Mouse (Mus musculus) megakaryocyte progenitor cell, adult 5-6 weeks (primary cell): ENCODE measurements at regions not wholly inside any gene's neighbourhood (a gene's known extent, or its start where the extent isn't known, plus 50 kb on each side); places are given as distances from the start of the nearest gene placed in this dataset.
A peak's percentile ranks its signal among the peaks of the same experiment; 100 is the strongest.

Experiments
- ATAC-seq: replicated peaks from 2 replicates; pipeline ENCODE4 v1.8.0; 2016; ENCODE audit warnings: mild to moderate bottlenecking, moderate TSS enrichment, inconsistent platforms; ENCODE audit not compliant: poor library complexity

GRCm38 (mm10) chr2:167823044-167823443 lies 108.8 kb upstream of the Ptpn1 start:
- ATAC-seq: peak; percentile 65

- no peak for ATAC-seq
Observed at GRCm38 (mm10) chr2:167821186-167821585, 110.7 kb upstream of the Ptpn1 start.

DNA sequence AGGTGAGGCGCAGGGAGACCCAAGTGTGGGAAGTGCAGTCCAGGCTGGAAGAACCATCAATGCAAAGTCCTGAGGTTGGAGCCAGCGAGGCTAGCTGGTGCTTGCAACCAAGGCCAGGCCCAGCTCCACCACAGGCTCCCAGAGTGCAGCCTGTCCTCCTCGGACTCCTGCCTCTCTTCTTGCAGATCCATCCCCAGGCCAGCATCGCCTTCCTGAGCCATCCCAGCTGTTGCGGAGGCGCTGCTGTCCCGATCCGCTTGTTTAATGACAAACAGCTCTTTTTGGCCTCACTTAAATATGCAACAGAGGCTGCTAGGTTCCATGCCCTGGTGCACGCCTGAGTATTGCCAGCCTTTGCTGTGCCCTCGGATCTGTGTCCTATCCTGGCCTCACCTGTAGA lies 113.1 kb upstream of the Ptpn1 start:
- no peak for ATAC-seq

DNA sequence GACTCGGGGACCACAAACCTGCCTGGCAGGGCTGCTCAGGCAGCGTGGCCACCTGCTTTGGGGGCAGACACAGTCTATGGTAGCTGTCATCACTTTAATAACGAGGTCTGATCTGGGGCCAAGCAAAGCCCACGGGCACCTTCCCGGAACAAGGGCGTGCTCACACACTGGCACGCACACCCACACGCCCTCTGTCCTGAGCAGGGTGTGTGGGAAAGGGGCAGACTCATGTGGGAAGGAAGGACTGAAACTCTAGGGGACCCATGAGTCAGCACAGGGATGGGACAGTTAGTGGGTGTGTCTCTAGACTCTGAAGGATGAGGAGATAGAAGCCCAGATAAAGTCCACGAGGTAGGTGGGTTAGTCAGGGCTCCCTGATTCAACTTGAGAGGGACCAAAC lies 114.8 kb upstream of the Ptpn1 start:
- ATAC-seq: 0 out of 2 replicates have a peak, but pooled peaks have one; percentile 9

DNA sequence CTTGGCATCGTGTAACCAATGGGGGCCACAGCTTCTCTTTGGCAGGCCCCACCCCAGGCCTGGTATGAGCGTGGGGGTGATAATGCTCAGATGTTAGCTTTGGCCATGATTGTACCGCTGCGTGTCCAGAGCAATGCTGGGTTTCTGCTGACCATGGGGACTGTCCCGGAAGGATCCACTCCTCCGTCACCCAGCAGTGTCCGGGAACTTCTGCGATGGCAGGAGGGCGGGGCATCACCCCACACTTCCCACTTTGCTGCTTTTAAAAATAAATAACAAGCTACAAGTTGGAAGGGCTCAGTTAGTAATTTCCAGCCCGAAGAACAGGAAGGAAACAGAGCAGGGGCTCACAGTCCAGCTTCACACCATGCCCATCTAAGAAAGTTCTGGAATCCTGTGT lies 116.7 kb upstream of the Ptpn1 start:
- peak; percentile 26; the same call in 1 of the 2 replicates for ATAC-seq

- no peak for ATAC-seq
Observed at GRCm38 (mm10) chr2:167809256-167809655, 119.6 kb upstream of the Tmem189 start.

- ATAC-seq: peak; percentile 48
Observed at GRCm38 (mm10) chr2:167805629-167806304, 116.1 kb upstream of the Tmem189 start.

DNA sequence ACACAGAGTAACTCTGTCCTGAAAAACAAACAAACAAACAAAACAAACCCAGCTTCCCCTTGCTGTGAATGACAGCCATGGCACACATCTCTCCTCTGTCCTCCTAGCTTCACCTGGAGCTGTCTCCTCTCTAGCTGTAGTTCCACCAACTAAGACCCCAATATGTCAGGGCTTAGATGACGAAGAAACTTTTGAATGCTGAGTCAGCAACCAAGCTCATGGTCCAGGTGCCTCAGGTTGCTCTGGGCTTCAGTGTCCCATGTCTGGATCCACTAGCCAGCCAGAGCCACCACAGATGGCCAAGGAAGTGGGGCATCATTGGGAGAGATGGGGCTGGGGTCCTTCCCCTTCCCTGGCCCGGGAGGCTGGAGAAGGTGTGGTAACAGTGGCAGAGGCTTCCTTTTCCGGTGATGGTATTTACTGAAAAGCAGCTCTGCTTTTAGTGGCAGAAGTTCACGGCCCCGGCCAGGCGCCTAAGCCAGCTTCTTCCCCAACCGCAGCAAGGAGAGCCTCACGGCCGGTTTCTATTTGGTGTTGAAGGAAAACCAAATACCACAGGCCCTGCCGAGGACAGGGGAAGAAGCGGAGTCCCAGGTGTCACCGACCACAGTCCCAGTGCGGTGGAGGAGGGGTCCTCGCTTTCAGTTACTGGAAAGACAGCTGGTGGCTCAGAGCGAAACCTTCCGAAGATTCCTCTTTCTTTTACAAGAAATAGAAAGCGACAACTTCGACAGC lies 115.0 kb upstream of the Tmem189 start:
- peak; percentile 61 for ATAC-seq

GRCm38 (mm10) chr2:167802494-167802893 lies 112.9 kb upstream of the Tmem189 start:
- ATAC-seq: no peak

DNA sequence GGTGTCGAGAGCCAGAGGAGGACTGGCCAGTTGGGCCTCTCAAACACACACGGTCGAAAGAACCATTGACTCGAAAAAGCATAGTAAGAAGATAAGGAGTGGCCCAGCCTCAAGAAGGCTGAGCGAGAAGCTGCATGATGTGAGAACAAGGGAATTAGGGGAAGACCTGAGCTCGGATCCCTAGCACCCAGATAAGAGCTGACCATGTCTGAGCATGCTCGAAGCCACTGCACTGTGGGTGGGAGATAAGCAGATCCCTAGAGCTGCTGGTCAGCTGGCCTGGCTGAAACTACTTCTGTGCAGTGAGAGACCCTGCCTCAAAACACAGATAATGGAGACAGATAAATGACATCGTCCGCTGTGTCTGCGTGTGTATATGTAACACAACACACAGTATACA lies 111.8 kb upstream of the Tmem189 start:
- ATAC-seq: no peak

- ATAC-seq: no peak
Observed at GRCm38 (mm10) chr2:167800648-167801245, 111.1 kb upstream of the Tmem189 start.

DNA sequence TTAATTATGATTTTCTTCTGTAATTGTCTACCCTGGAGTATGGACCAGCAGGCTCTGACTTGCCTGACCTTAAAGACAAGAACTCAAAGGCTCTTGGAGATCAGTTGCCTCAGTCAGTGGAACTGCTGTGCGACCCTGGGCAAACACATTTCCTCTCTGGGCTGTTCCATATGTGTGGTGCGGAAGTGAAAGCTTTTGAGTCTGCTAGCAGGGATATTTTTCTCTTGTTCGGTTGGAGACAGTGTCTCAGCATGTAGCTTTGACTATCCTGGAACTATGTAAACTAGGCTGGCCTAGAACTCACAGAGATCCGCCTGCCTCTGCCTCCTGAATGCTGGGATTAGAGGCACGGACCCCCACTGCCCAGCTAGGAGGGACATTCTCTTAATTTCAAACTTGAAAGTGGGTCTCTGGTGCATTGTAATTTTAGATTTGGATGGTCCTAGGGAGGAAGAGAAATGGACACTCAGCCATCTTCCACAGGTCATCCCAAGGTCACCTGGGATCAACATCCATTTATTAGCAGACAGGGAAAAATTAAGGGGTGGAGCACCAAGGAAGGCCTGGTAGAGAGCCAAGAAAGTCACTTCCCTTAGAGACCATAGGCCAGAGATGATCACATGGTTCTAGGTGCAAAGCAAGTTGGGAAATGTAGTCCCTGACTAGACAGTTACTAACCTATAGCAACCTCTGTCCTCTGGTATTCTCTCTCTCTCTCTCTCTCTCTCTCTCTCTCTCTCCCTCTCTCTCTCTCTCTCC lies 110.2 kb upstream of the Tmem189 start:
- peak; percentile 53 for ATAC-seq

- no peak for ATAC-seq
Observed at GRCm38 (mm10) chr2:167798969-167799513, 109.4 kb upstream of the Tmem189 start.

DNA sequence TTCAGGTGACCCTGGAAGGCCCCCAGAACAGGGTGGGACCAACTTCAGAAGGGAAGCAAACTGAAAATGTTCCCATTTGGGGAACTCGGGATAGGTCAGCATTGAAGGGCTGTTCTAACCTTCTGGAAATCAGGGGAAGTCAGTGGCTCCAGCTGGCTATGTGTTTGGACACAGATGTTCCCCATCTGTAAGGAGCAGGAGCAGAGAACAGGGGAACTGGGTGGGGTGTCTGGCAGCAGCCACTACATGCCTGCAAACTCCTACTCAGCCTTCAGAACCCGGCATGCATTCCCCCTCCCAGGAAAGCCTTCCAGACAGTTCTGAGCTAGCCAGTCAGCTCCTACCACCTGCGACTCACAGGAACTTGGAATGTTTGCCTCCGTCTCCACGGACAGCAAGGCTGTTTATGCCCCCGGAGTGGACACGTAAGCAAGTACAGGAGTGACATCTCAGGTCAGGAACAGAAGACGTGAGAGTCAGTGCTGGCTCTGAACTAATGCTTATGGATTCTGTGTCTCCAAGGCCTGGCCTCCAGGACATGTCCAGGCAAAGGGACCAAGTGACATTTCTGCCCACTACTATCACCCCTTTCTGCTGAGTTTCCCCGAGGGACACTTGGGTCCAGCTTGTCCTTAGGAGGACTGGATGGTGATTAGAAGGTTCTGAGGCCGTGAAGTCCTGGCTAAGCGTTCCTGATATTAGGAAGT lies 108.6 kb upstream of the Tmem189 start:
- no peak for ATAC-seq

GRCm38 (mm10) chr2:167795491-167795890 lies 105.9 kb upstream of the Tmem189 start:
- no peak for ATAC-seq

DNA sequence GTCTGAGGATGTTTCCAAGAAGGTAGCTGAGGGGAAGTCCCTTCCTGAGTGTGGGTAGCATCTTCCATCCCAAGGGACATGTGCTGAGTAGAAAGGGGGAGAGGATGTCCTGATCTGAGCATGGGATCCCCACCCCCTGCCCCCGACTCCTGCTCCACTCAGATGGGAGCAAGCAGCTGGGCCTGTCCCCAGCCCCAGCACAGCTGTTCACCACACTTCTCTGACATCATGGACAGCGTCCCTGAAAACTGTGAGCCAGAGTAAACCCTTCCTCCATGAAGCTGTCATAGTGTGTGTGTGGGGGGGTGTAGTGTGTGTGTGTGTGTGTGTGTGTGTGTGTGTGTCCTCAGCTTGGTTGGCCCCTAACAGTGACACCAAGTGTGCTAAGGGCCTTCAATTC lies 104.3 kb upstream of the Tmem189 start:
- ATAC-seq: no peak

DNA sequence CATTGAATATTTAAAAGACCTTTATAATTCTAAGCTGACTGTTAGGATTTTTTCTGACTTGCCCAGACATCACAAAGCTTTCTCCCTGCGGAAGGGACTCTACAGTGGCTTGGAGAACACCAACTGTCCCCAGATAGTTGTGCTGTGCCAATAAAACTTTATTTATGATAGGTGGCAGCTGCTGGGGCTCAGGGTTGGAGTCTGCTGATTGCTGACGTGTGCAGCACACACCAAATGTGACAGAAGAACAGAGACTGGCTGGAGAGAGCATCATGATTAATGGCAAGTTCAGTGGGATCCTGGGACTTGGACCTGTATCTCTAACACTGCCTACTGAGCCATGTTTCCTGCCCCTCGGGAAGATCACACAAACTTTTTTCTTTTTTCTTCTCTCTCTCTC lies 103.1 kb upstream of the Tmem189 start:
- ATAC-seq: no peak

- no peak for ATAC-seq
Observed at GRCm38 (mm10) chr2:167792330-167792729, 102.7 kb upstream of the Tmem189 start.

- no peak for ATAC-seq
Observed at GRCm38 (mm10) chr2:167789471-167789923, 99.9 kb upstream of the Tmem189 start.

DNA sequence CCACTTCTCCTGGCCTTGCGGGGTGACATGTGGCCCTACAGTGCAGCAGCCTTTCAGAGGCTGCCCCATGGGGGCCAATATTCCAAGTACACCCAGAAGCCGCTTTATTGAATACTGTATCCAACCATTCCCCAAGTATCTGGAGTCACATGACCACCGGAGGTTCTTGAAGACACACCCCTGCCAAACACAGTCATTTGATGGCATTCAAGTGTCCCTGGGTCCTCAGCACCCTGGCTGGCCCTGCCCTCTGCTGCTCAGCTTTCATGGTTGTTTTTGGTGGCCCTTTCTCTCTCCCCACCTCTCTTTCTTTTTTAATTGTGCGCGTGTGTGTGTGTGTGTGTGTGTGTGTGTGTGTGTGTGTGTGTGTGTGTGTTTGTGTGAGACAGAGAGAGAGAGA lies 97.3 kb upstream of the Tmem189 start:
- ATAC-seq: no peak
